Mouse (Mus musculus) lung, postnatal 0 days (tissue): ENCODE measurements around the gene Sart1. TPM values are rescaled to one million over a fixed set of nuclear protein-coding genes. Genes with fewer than 3 reads are reported as not detected.

Experiments
- ATAC-seq: fragments of 200-750 bp; cut with Nextera tagmentation; 2 replicates; pipeline ENCODE4 v1.8.0; 2017; ENCODE audit warnings: moderate library complexity
- DNase-seq: peaks from one replicate; pipeline ENCODE4 v3.0.0-alpha.2; 2016; ENCODE audit warnings: low spot score
- H3K27ac ChIP-seq: fragments of 300-500 bp; sonication (generic); 2 replicates; pipeline ENCODE4 v1.5.1; 2014; ENCODE audit warnings: antibody characterized with exemption, mild to moderate bottlenecking, low read length, mixed read lengths
- H3K27me3 ChIP-seq: fragments of 300-500 bp; sonication (generic); replicated peaks from 2 replicates; pipeline ENCODE4 v1.6.1; 2014; ENCODE audit warnings: low read length, mixed read lengths; ENCODE audit not compliant: insufficient read depth
- H3K36me3 ChIP-seq: fragments of 300-500 bp; sonication (generic); 2 replicates; pipeline ENCODE4 v1.6.1; 2014; ENCODE audit warnings: low read length, mixed read lengths; ENCODE audit not compliant: insufficient read depth
- H3K4me1 ChIP-seq: fragments of 300-500 bp; sonication (generic); 2 replicates; pipeline ENCODE4 v1.6.1; 2014; ENCODE audit warnings: antibody characterized with exemption, low read depth, low read length, mixed read lengths; ENCODE audit not compliant: insufficient read depth
- H3K4me2 ChIP-seq: fragments of 300-500 bp; sonication (generic); replicated peaks from 2 replicates; pipeline ENCODE4 v1.6.1; 2014; ENCODE audit warnings: low read depth, mild to moderate bottlenecking, low read length, moderate library complexity, mixed read lengths
- H3K4me3 ChIP-seq: fragments of 300-500 bp; sonication (generic); 2 replicates; pipeline ENCODE4 v1.5.1; 2014; ENCODE audit warnings: low read depth, low read length
- H3K9ac ChIP-seq: fragments of 300-500 bp; sonication (generic); replicated peaks from 2 replicates; pipeline ENCODE4 v1.6.1; 2014; ENCODE audit warnings: low read depth, mild to moderate bottlenecking
- H3K9me3 ChIP-seq: fragments of 300-500 bp; sonication (generic); 2 replicates; pipeline ENCODE4 v1.6.1; 2016; ENCODE audit warnings: low read length, mixed read lengths
- CTCF ChIP-seq: IDR thresholded peaks from 2 replicates; pipeline ENCODE4 v1.5.1; 2016; ENCODE audit warnings: antibody characterized with exemption, mild to moderate bottlenecking
- EP300 ChIP-seq: IDR thresholded peaks from 2 replicates; pipeline ENCODE4 v1.6.1; 2016; ENCODE audit warnings: antibody characterized with exemption, mild to moderate bottlenecking, control low read depth
- WGBS: fragments of 180-500 bp; shearing (Covaris S2); extraction: QIAGEN DNeasy Blood & Tissue Kit; methylation state at CpG from one replicate; pipeline ENCODE4 v1.1.7; 2014; 5-methylcytosine and 5-hydroxymethylcytosine counted together
- polyA plus RNA-seq: library from polyadenylated mRNA; unstranded; fragments of >200 nt; fragmentation: Nextera tagmentation; extraction: Ambion mirVana; gene quantifications from 2 replicates; pipeline ENCODE4 v1.2.1, GENCODE M21; 2015

Sart1 gene
- polyA plus RNA-seq, 1 experiment from 2014 or later, result 35.2 TPM

DNA sequence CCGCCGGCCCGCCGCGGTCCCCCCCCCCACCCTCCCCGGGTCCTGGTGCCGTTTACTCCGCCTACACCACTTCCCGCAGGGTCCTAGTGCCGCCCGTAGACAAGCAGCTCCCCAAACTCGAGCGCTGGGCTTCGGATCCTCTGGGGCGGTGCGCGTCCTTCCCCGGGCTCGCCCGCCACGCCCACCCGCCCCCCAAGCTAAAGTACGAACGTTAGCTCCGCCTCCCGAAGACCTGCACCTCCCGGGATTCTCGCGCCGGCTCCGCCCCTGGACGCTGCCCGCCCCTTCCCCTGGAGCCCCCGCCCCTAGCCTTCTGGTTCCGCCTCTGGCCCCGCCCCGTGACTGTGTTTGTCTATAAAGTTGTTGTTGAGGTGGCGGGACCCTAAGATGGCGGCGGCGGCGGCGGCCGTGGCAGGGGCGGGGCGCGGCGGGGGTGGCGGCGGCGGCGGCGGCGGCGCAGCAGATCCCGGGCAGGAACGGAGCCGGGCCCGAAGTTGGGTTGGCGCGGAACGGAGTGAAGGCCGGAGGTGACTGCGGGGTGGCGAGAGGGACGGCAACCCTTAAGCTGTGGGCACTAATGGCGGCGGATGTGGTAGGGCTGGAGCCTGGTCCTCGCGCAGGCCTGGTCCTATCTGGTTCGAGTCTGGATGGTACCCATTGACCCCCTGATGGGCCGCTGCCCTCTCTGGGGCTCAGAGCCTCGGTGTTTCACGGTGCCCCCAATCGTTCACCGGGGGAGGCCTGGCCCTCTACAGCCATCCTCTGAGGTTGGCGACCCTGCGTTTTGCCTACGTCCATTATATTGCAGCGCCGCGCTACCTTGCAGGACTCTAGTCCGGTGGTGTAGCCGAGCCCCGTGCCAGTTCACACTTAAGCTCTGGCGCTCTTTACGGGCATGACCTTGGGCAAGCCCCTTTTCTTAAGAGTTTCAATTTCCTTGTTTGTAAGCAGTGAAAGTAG, 36.6 kb upstream of the Sart1 start, which contains the start of the genes Drap1 and AI837181:
Gene Drap1, minus strand, starts transcription at position 198 of the 960 bp plus-strand sequence.
Gene AI837181, plus strand, starts transcription at position 363 of the 960 bp plus-strand sequence.
- peaks cover 25% of the 10 kb centered on the region for H3K4me1 ChIP-seq
- ATAC-seq (peak; percentile 90), DNase-seq (peak; percentile 99)
- peaks cover 12% of the 10 kb centered on the region; the same call in 1 of the 2 replicates for H3K36me3 ChIP-seq
- H3K9ac ChIP-seq, result peak within 1 kb of the TSS; percentile 89
- no peaks in the 10 kb centered on the region for H3K27me3 ChIP-seq
- TF ChIP-seq EP300, result peak; percentile 31; the same call in 1 of the 2 replicates
- no peak for TF ChIP-seq CTCF
- H3K27ac ChIP-seq, result peak within 1 kb of the TSS; percentile 98
- 2% methylated on average over 54 of the region's 87 CpGs for WGBS
- H3K9me3 ChIP-seq, result no peaks in the 10 kb centered on the region
- H3K4me3 ChIP-seq, result peak within 1 kb of the TSS; percentile 92
- peak within 1 kb of the TSS; percentile 74 for H3K4me2 ChIP-seq

DNA sequence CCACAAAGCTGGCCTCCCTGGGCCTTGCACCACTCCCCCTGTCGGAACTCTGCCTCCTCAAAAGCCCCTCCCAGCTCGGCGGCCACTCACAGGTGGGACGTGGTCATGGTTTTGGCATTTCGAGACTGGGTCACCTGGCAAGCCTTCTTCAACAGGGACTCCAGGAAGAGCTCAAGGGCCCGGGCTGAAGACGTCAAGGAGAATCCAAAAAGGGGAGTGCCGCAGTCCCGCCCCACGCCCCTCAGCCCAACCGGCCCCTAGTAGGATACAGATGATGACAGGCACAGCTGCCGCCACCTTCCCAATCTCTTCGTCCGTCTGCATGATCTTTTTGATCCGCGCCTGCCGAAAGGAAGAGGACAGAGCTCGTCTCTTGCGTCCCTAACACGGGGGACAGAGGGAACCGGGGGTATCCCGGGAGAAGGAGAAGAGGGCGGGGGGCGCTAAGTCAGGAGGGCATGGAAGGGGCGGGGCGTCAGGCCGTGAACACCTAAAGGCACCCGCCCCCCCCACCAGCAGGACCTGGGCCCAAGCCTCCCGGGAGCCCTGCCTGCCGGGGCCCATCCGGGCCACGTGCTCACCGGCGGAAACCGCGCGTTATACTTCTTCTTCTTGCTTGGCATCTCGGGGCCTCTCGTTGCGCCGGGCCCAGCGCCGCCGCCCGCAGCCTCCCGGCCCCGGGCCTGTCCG, 35.7 kb upstream of the Sart1 start:
- Histone ChIP-seq H3K4me2 (peak overlapping the region; percentile 74), H3K4me1 (peaks cover 25% of the 10 kb centered on the region), H3K9ac (peak overlapping the region; percentile 89), H3K27me3 (no peaks in the 10 kb centered on the region), H3K4me3 (peak overlapping the region; percentile 92), H3K27ac (peak overlapping the region; percentile 98), H3K36me3 (peaks cover 15% of the 10 kb centered on the region; the same call in 1 of the 2 replicates), H3K9me3 (no peaks in the 10 kb centered on the region)
- peak; percentile 33; the same call in 1 of the 2 replicates for TF ChIP-seq EP300
- peak; percentile 45 for TF ChIP-seq CTCF
- 3% methylated on average over 27 of the region's 48 CpGs for WGBS
- peak; percentile 80 for ATAC-seq
- peak; percentile 96 for DNase-seq

DNA sequence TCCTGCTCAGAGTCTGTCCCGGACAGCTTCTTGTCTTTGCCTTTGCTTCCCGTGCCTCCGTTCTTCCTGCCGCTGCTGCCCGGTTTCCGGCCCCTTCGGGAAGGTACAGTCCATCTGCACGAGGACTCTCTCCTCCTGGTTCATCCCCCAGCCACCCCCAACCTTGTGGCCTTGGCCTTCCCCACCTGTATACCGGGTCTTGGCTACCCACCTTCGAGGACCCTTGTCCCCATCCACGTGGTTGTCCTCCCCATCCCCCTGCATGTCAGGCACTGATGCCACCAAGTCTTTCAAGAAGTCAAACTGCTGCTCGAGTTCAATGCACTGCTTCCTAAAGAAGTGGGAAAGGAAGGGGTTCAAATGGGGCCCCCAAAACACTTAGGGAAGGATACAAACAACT, 35.1 kb upstream of the Sart1 start:
- Histone ChIP-seq H3K9ac (peak overlapping the region; percentile 89), H3K4me2 (peak overlapping the region; percentile 74), H3K9me3 (no peaks in the 10 kb centered on the region), H3K4me1 (peaks cover 25% of the 10 kb centered on the region), H3K36me3 (peaks cover 15% of the 10 kb centered on the region; the same call in 1 of the 2 replicates), H3K27me3 (no peaks in the 10 kb centered on the region), H3K27ac (peak overlapping the region; percentile 98), H3K4me3 (peak overlapping the region; percentile 92)
- DNase-seq, result no peak
- 37% methylated on average over 12 of the region's 12 CpGs for WGBS
- no peak for ATAC-seq
- TF ChIP-seq CTCF (no peak), EP300 (no peak)

DNA sequence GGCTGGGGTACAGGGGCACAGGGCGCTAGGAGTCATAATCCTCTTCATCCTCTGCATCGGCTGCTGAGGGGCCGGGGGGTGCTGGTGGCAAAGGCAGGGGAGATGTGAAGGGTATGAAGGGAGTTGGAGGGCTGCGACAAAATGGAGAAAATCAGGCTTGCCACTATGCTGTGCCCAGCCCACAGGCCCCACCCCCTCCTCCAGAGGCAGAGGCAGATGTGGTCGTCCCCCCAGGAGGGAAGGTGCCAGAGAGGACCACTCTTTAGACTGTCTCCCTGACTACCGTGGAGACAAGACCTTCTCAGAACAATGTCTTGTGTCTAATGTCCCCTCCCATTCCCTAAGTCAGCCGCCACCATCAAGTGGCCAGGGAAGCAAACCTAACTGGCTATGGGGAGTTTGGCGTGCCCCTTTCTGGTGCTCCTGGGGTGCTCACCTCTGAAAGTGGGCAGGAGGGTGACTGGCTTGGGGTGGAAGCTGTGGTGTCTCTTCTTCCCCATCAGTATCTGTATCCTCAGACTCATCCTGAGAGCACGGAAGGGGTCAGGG, 34.5 kb upstream of the Sart1 start:
- TF ChIP-seq EP300, result no peak
- TF ChIP-seq CTCF, result no peak
- Histone ChIP-seq H3K4me2 (peak overlapping the region; percentile 74), H3K27me3 (no peaks in the 10 kb centered on the region), H3K36me3 (peaks cover 17% of the 10 kb centered on the region; the same call in 1 of the 2 replicates), H3K9ac (peak overlapping the region; percentile 89; the same call in 1 of the 2 replicates), H3K4me3 (peak overlapping the region; percentile 92; the same call in 1 of the 2 replicates), H3K4me1 (peaks cover 25% of the 10 kb centered on the region), H3K27ac (peak overlapping the region; percentile 98), H3K9me3 (no peaks in the 10 kb centered on the region)
- ATAC-seq (no peak), DNase-seq (no peak)
- 76% methylated on average over 9 of the region's 9 CpGs for WGBS

DNA sequence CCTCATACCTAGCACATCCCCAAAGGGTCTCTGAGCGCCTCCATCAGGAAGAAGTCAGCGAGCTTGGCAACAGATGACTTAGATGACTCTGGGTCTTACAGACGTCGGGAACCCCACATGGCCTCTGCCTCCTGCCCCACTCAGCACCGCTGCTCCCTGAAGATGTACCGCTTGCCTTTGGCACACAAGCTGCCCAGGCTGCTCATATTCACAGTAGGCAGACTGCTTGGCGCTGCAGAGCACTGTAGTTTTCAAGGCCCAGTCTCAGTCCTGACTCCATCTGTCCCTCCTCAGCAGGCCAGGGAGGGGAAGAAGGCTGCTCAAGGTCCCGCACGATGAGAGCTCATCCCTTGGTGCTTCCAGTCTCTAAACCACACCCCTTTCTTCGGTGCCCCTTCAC, 33.8 kb upstream of the Sart1 start:
- Histone ChIP-seq H3K27me3 (no peaks in the 10 kb centered on the region), H3K4me3 (no peak overlapping the region), H3K4me1 (peaks cover 25% of the 10 kb centered on the region), H3K9ac (no peak overlapping the region), H3K36me3 (peaks cover 21% of the 10 kb centered on the region; the same call in 1 of the 2 replicates), H3K9me3 (no peaks in the 10 kb centered on the region), H3K4me2 (no peak overlapping the region), H3K27ac (no peak overlapping the region)
- DNase-seq (no peak), ATAC-seq (no peak)
- TF ChIP-seq EP300, result no peak
- no peak for TF ChIP-seq CTCF
- 86% methylated on average over 10 of the region's 10 CpGs for WGBS
